Mouse (Mus musculus) ES-E14 (cell line): ENCODE measurements around the gene Olfr1382.

Experiments
- HCFC1 ChIP-seq: IDR thresholded peaks from 2 replicates; pipeline ENCODE4 v1.6.1; 2012; ENCODE audit warnings: low read length, inconsistent platforms, borderline replicate concordance; ENCODE audit not compliant: insufficient read depth
- MAFK ChIP-seq: IDR thresholded peaks from 2 replicates; pipeline ENCODE4 v1.6.1; 2014; ENCODE audit warnings: mild to moderate bottlenecking, low read depth, low read length, inconsistent platforms; ENCODE audit not compliant: insufficient read depth
- ZC3H11A ChIP-seq: IDR thresholded peaks from 2 replicates; pipeline ENCODE4 v1.6.1; 2012; ENCODE audit warnings: low read depth, mild to moderate bottlenecking, inconsistent platforms, low read length, borderline replicate concordance
- ZNF384 ChIP-seq: IDR thresholded peaks from 2 replicates; pipeline ENCODE4 v1.6.1; 2012; ENCODE audit warnings: low read depth, low read length, inconsistent platforms

GRCm38 (mm10) chr11:49519348-49519747 is 8.7 kb upstream of the Olfr1382 start, which contains the start of gene Olfr1383:
- TF ChIP-seq ZNF384 (no peak), ZC3H11A (no peak), MAFK (no peak), HCFC1 (no peak)
